Mouse (Mus musculus): Measurements from ENCODE around the gene Gpr33. TPM values are rescaled to one million over a fixed set of nuclear protein-coding genes. Genes with fewer than 3 reads are reported as not detected.

The Gpr33 gene
- polyA plus RNA-seq, 2 experiments: not detected

DNA sequence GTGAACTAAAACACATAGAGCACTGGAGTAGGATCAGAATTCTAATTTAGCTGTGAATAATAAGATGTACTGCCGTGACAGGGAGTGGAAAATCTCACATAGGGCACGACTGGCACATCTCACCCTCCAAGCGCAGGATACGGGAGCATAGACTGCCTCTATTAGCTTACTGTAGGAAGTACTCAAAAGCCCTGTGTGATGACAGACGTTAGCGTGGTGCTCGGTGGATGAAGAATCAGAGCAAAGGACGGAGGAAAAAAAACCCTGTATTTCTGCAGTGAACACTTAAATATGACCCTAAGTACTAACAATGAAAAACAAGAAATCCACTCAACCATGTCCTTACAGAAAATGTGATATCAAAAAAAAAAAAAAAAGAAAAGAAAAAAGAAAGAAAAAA lies 15.7 kb downstream of the Gpr33 start:
- no peak overlapping the region for H3K27ac ChIP-seq
- H3K9ac ChIP-seq (replicated peaks): no peak overlapping the region
- 67% methylated on average over 8 of the region's 8 CpGs for WGBS (ENCODE audit: insufficient replicate concordance)
- ATAC-seq (ENCODE audit: insufficient read depth): no peak
- no peak overlapping the region for H3K4me2 ChIP-seq (ENCODE audit: low read depth)
- no peaks in the 10 kb centered on the region for H3K9me3 ChIP-seq (ENCODE audit: control insufficient read depth, low read length)
- no peaks in the 10 kb centered on the region for H3K36me3 ChIP-seq (replicated peaks; ENCODE audit: control insufficient read depth, insufficient read depth, low read depth)
- no peak overlapping the region for H3K4me3 ChIP-seq (ENCODE audit: insufficient read depth in 1 of 2, low read depth in 2 of 2, low read length in 2 of 2)
- 0 out of 4 replicates have a peak, but pooled peaks cover 0 to 2% of the 10 kb centered on the region in 2 experiments for H3K4me1 ChIP-seq (replicated peaks; ENCODE audit: control insufficient read depth in 2 of 2, insufficient read depth in 2 of 2, low read length in 1 of 2)
- no peak for DNase-seq (ENCODE audit: low read depth in 3 of 3, low spot score in 3 of 3)
- H3K27me3 ChIP-seq (ENCODE audit: control insufficient read depth, insufficient read depth, low read length): no peaks in the 10 kb centered on the region
- no peak for TF ChIP-seq CTCF (IDR thresholded peaks at IDR 0.05; ENCODE audit: low read depth)

DNA sequence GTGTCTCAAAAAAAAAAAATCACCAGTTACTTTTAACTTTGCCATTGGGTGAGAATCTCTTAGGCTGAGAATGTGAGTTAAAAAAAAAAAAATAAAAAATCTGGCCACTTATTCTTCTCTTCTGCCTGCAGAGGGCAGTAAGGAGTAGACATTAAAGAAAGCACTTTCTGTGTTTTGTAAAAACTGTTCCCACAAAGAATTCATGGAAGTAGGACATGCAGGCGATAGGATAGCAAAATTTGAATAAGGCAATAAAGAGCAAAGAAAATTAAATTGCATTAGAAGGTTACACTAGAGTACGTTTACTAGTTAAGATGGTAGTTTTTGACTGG lies 17.3 kb downstream of the Gpr33 start:
- H3K27me3 ChIP-seq (ENCODE audit: control insufficient read depth, insufficient read depth, low read length): no peaks in the 10 kb centered on the region
- TF ChIP-seq EP300 (IDR thresholded peaks at IDR 0.05; ENCODE audit: low read depth): no peak
- TF ChIP-seq CTCF (IDR thresholded peaks at IDR 0.05; ENCODE audit: low read depth): peak; percentile 43; the same call in 1 of the 2 replicates
- H3K36me3 ChIP-seq (replicated peaks; ENCODE audit: control insufficient read depth, insufficient read depth, low read depth): no peaks in the 10 kb centered on the region
- no peak overlapping the region for H3K4me2 ChIP-seq (ENCODE audit: low read depth)
- H3K27ac ChIP-seq: no peak overlapping the region
- H3K4me1 ChIP-seq (replicated peaks; ENCODE audit: control insufficient read depth in 2 of 2, insufficient read depth in 2 of 2, low read length in 1 of 2): peaks cover under 1 to 5% of the 10 kb centered on the region in 2 experiments; a peak in 1 of 4 replicates
- ATAC-seq (ENCODE audit: insufficient read depth) (no peak), DNase-seq (ENCODE audit: low read depth in 3 of 3, low spot score in 3 of 3) (peak in 1 of 3 experiments; percentile 37)
- 40% methylated on average over 2 of the region's 2 CpGs for WGBS (ENCODE audit: insufficient replicate concordance)
- H3K9ac ChIP-seq (replicated peaks): no peak overlapping the region
- no peak overlapping the region for H3K4me3 ChIP-seq (ENCODE audit: insufficient read depth in 1 of 2, low read depth in 2 of 2, low read length in 2 of 2)
- H3K9me3 ChIP-seq (ENCODE audit: control insufficient read depth, low read length): no peaks in the 10 kb centered on the region

DNA sequence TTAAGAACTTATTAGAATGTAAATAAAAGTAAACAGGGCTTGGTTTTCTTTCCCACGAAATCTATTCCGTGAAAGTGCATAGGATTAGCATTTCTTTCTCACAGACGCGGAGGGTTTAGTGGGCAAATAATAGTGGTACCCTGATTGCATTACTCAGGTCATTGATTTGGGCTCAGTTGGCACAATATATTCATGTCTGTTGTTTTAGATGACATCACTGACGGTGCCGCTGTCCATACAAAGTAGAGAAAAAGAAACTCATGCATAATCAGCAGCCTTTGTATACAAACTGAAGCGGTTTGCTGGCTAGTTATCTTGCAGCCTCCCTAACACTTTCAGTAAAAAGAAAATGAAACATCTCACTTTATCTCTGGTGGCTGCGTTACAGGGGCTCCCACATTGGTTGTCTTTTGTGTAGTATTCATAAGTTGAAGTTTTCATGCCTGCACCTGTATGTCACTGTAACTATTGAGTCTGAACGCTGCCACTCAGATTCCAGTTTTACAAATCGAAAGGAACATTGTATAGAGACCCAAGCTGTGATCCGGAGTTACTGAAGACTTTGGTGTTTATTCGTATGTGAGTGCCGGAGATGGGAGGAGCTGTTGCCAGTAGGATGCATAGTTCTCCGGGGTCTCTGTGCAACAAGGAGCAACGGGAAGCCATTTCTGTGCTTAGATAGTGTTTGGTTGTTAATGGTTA lies 17.8 kb downstream of the Gpr33 start:
- Histone ChIP-seq H3K9ac (replicated peaks) (no peak overlapping the region), H3K4me2 (ENCODE audit: low read depth) (no peak overlapping the region), H3K27ac (no peak overlapping the region), H3K9me3 (ENCODE audit: control insufficient read depth, low read length) (no peaks in the 10 kb centered on the region), H3K27me3 (ENCODE audit: control insufficient read depth, insufficient read depth, low read length) (no peaks in the 10 kb centered on the region), H3K4me1 (replicated peaks; ENCODE audit: control insufficient read depth in 2 of 2, insufficient read depth in 2 of 2, low read length in 1 of 2) (peaks cover 5 to 6% of the 10 kb centered on the region in 2 experiments; a peak in 3 of 4 replicates), H3K36me3 (replicated peaks; ENCODE audit: control insufficient read depth, insufficient read depth, low read depth) (no peaks in the 10 kb centered on the region), H3K4me3 (ENCODE audit: insufficient read depth in 1 of 2, low read depth in 2 of 2, low read length in 2 of 2) (no peak overlapping the region)
- WGBS (ENCODE audit: insufficient replicate concordance): 64% methylated on average over 15 of the region's 15 CpGs
- ATAC-seq (ENCODE audit: insufficient read depth) (no peak), DNase-seq (ENCODE audit: low read depth in 3 of 3, low spot score in 3 of 3) (no peak)
- TF ChIP-seq EP300 (IDR thresholded peaks at IDR 0.05; ENCODE audit: low read depth) (no peak), CTCF (IDR thresholded peaks at IDR 0.05; ENCODE audit: low read depth) (no peak)

DNA sequence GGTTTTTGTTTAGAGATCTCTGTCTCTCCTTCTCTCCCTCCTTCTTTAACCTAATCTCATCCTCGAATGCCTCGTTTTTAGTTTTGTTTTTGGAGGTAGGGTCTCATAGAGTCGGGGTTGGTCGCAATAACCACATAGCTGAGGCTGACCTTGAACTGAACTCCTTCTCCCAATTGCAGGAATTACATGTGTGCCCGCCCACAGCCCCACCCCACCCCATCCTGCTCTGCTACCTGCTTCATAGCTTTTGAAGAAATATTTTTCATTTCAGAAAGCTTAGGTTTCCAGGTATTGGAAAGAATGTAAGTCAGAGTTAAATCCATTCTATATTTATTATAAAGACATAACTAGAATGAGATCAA lies 21.2 kb downstream of the Gpr33 start:
- Histone ChIP-seq H3K4me1 (replicated peaks; ENCODE audit: control insufficient read depth in 2 of 2, insufficient read depth in 2 of 2, low read length in 1 of 2) (peaks cover 2 to 7% of the 10 kb centered on the region in 2 experiments; a peak in 3 of 4 replicates), H3K9ac (replicated peaks) (peak overlapping the region; percentile 85), H3K27me3 (ENCODE audit: control insufficient read depth, insufficient read depth, low read length) (no peaks in the 10 kb centered on the region), H3K4me3 (ENCODE audit: insufficient read depth in 1 of 2, low read depth in 2 of 2, low read length in 2 of 2) (peak overlapping the region; percentile 66 to 83), H3K36me3 (replicated peaks; ENCODE audit: control insufficient read depth, insufficient read depth, low read depth) (peaks cover 2% of the 10 kb centered on the region; the same call in 1 of the 2 replicates), H3K4me2 (ENCODE audit: low read depth) (peak overlapping the region; percentile 75), H3K9me3 (ENCODE audit: control insufficient read depth, low read length) (no peaks in the 10 kb centered on the region), H3K27ac (no peak overlapping the region)
- TF ChIP-seq CTCF (IDR thresholded peaks at IDR 0.05; ENCODE audit: low read depth): no peak
- TF ChIP-seq EP300 (IDR thresholded peaks at IDR 0.05; ENCODE audit: low read depth): no peak
- WGBS (ENCODE audit: insufficient replicate concordance): 37% methylated on average over 5 of the region's 5 CpGs
- DNase-seq (ENCODE audit: low read depth in 3 of 3, low spot score in 3 of 3): no peak
- peak; percentile 34 for ATAC-seq (ENCODE audit: insufficient read depth)

DNA sequence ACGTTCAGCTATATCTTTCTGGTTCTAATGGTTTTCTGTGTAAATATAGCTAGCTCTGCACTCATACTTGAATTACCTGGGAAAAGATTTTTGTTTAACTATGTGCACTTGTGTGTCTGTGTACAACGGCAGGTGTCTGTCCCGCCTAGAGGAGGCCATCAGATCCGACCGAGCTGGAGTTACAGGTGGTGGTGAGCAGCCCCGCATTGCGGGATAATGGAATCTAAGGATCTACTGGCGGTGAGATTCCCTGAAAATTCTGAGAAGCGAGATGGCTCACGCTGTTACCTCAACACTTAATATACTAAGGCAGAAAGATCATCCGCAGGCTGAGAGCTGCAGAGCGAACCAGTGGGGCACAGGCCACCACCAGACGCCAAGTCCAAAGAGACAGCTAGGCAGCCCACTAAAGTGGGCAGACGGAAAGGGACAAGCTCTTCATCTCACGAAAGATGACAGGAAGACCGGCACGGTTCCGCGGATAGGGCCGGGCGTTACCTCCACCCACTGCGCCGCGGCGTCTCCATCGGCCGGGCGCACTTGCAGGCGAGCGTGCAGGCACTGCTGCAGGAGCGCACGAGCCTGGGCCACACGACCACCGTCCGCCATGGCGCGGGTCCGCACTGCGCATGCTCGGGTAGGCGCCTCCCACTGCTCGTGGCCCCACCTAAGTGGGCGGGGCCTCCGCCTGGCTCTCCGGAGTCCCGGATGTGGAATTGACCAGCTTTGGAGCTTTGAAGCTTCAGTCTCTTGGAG lies 21.8 kb downstream of the Gpr33 start, which contains the start of gene Dtd2:
Dtd2 (minus strand) TSS at position 625 of the 756 bp plus-strand sequence.
- ATAC-seq (ENCODE audit: insufficient read depth) (peak; percentile 89), DNase-seq (ENCODE audit: low read depth in 3 of 3, low spot score in 3 of 3) (peak; percentile 68 to 76 (median 71))
- TF ChIP-seq EP300 (IDR thresholded peaks at IDR 0.05; ENCODE audit: low read depth) (no peak), CTCF (IDR thresholded peaks at IDR 0.05; ENCODE audit: low read depth) (0 out of 2 replicates have a peak, but pooled peaks have one; percentile 2)
- H3K9ac ChIP-seq (replicated peaks): peak within 1 kb of the TSS; percentile 85
- peak within 1 kb of the TSS; percentile 75 for H3K4me2 ChIP-seq (ENCODE audit: low read depth)
- no peaks in the 10 kb centered on the region for H3K27me3 ChIP-seq (ENCODE audit: control insufficient read depth, insufficient read depth, low read length)
- H3K4me3 ChIP-seq (ENCODE audit: insufficient read depth in 1 of 2, low read depth in 2 of 2, low read length in 2 of 2): peak within 1 kb of the TSS; percentile 66 to 83
- peaks cover 2% of the 10 kb centered on the region; the same call in 1 of the 2 replicates for H3K36me3 ChIP-seq (replicated peaks; ENCODE audit: control insufficient read depth, insufficient read depth, low read depth)
- under 1% methylated on average over 46 of the region's 46 CpGs for WGBS (ENCODE audit: insufficient replicate concordance)
- H3K4me1 ChIP-seq (replicated peaks; ENCODE audit: control insufficient read depth in 2 of 2, insufficient read depth in 2 of 2, low read length in 1 of 2): peaks cover 2 to 7% of the 10 kb centered on the region in 2 experiments; a peak in 3 of 4 replicates
- H3K9me3 ChIP-seq (ENCODE audit: control insufficient read depth, low read length): no peaks in the 10 kb centered on the region
- H3K27ac ChIP-seq: peak within 1 kb of the TSS; percentile 45
